Mouse (Mus musculus): ENCODE results near the gene Cldn10. TPM values are rescaled to one million over a fixed set of nuclear protein-coding genes. Genes with fewer than 3 reads are reported as not detected.

Cldn10 gene
- polyA plus RNA-seq, 1 experiment from 2014 or later: 60.4 TPM

DNA sequence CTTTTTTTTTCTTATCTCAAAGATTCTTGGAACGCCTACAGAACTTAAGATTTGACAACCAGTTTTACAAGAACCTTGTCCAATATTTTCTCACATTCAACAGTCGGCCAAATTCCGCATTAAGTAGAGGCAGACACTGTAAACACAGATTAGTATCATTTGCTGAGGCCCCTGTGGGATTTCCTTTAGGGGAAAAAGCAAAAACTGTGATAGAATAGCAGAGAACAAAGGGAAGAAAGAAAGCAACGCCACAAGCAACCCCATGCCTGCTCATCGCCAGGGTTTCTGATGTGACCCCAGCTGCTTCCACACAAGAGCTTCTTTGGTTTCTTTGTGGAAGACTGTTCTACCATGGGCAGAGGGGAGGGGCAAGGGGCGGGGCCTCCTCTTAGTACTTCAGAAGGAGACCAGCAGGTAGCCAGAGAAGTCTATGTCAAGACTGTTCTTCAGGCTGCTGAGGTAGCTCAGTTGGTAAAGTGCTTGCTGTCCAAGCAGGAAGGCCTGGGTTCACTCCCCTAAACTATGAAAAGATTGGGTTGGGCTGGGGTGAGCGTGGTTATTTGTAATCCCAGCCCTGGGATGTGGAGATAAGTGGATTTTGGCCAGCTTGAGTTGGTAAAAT is 39.7 kb downstream of the Cldn10 start:
- Histone ChIP-seq H3K36me3 (ENCODE audit: control insufficient read depth, insufficient read depth, low read length) (no peaks in the 10 kb centered on the region), H3K27me3 (ENCODE audit: control insufficient read depth, insufficient read depth, low read length) (no peaks in the 10 kb centered on the region), H3K4me1 (ENCODE audit: control insufficient read depth, insufficient read depth, low read length) (peaks cover 11% of the 10 kb centered on the region), H3K4me2 (ENCODE audit: low read depth, low read length) (no peak overlapping the region), H3K27ac (ENCODE audit: low read length) (peak overlapping the region; percentile 4; the same call in 1 of the 2 replicates), H3K9ac (ENCODE audit: low read length) (no peak overlapping the region), H3K9me3 (replicated peaks; ENCODE audit: control insufficient read depth, low read length) (no peaks in the 10 kb centered on the region), H3K4me3 (replicated peaks; ENCODE audit: low read length) (no peak overlapping the region)
- ATAC-seq (ENCODE audit: insufficient read depth, low FRiP score): no peak
- WGBS: 31% methylated on average over 7 of the region's 7 CpGs

- no peak overlapping the region for H3K27ac ChIP-seq (ENCODE audit: low read length)
- H3K9ac ChIP-seq (ENCODE audit: low read length): no peak overlapping the region
- no peak overlapping the region for H3K4me3 ChIP-seq (replicated peaks; ENCODE audit: low read length)
- ATAC-seq (ENCODE audit: insufficient read depth, low FRiP score): no peak
- H3K4me1 ChIP-seq (ENCODE audit: control insufficient read depth, insufficient read depth, low read length): peaks cover 11% of the 10 kb centered on the region
- no peak overlapping the region for H3K4me2 ChIP-seq (ENCODE audit: low read depth, low read length)
- no peaks in the 10 kb centered on the region for H3K9me3 ChIP-seq (replicated peaks; ENCODE audit: control insufficient read depth, low read length)
- no peaks in the 10 kb centered on the region for H3K36me3 ChIP-seq (ENCODE audit: control insufficient read depth, insufficient read depth, low read length)
- no peaks in the 10 kb centered on the region for H3K27me3 ChIP-seq (ENCODE audit: control insufficient read depth, insufficient read depth, low read length)
- 89% methylated on average over 11 of the region's 11 CpGs for WGBS
Measured at GRCm38 (mm10) chr14:118829331-118830095, 41.8 kb downstream of the Cldn10 start.

DNA sequence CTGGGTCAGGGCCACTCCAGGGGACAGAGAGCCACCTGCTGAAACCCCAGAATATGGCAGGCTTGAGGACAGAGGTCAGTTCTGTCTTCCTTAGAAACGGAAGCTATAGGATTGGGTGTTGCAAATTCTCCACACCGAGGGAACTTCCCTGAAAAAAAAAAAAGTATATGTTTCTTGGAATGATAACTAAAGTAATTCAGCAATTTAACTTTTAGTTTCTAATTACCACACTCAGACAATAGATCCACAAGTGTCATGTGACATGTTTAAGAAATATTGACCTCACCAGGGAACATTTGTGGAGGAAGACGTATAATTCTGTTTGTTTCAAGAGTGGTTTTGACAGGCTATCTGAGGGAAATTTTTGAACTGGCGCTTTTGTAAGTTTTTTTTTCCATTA is 43.9 kb downstream of the Cldn10 start:
- 52% methylated on average over 4 of the region's 4 CpGs for WGBS
- no peak for ATAC-seq (ENCODE audit: insufficient read depth, low FRiP score)
- H3K4me2 ChIP-seq (ENCODE audit: low read depth, low read length): no peak overlapping the region
- H3K9ac ChIP-seq (ENCODE audit: low read length): no peak overlapping the region
- no peaks in the 10 kb centered on the region for H3K36me3 ChIP-seq (ENCODE audit: control insufficient read depth, insufficient read depth, low read length)
- H3K9me3 ChIP-seq (replicated peaks; ENCODE audit: control insufficient read depth, low read length): no peaks in the 10 kb centered on the region
- no peak overlapping the region for H3K27ac ChIP-seq (ENCODE audit: low read length)
- H3K4me3 ChIP-seq (replicated peaks; ENCODE audit: low read length): no peak overlapping the region
- no peaks in the 10 kb centered on the region for H3K27me3 ChIP-seq (ENCODE audit: control insufficient read depth, insufficient read depth, low read length)
- H3K4me1 ChIP-seq (ENCODE audit: control insufficient read depth, insufficient read depth, low read length): peaks cover 11% of the 10 kb centered on the region

- WGBS: 87% methylated on average over 6 of the region's 6 CpGs
- Histone ChIP-seq H3K9ac (ENCODE audit: low read length) (no peak overlapping the region), H3K36me3 (ENCODE audit: control insufficient read depth, insufficient read depth, low read length) (no peaks in the 10 kb centered on the region), H3K4me3 (replicated peaks; ENCODE audit: low read length) (no peak overlapping the region), H3K27me3 (ENCODE audit: control insufficient read depth, insufficient read depth, low read length) (no peaks in the 10 kb centered on the region), H3K9me3 (replicated peaks; ENCODE audit: control insufficient read depth, low read length) (no peaks in the 10 kb centered on the region), H3K27ac (ENCODE audit: low read length) (no peak overlapping the region), H3K4me2 (ENCODE audit: low read depth, low read length) (no peak overlapping the region), H3K4me1 (ENCODE audit: control insufficient read depth, insufficient read depth, low read length) (peaks cover 5% of the 10 kb centered on the region; the same call in 1 of the 2 replicates)
- ATAC-seq (ENCODE audit: insufficient read depth, low FRiP score): no peak
Measured at GRCm38 (mm10) chr14:118833241-118833640, 45.5 kb downstream of the Cldn10 start.

DNA sequence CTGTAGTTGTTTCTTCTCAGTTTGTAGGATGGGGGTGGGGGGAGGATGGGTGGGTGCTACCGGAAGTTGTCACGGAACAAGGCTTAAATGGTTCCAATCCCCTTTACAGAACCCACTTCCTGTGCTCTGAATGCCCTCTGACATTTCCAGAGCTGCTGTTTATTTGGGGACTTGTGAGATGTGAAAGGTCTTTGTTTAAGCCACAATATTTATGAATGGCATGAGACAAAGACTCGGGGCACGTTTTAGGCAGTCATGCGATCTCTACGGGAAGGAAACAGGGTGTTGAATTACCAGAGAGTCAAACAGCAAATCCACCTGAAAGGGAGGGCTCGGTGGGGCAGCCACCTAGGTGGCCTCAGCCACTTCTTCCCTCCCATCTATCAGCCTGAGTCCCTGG is 46.6 kb downstream of the Cldn10 start:
- H3K4me2 ChIP-seq (ENCODE audit: low read depth, low read length): no peak overlapping the region
- no peaks in the 10 kb centered on the region for H3K27me3 ChIP-seq (ENCODE audit: control insufficient read depth, insufficient read depth, low read length)
- peaks cover 14% of the 10 kb centered on the region for H3K4me1 ChIP-seq (ENCODE audit: control insufficient read depth, insufficient read depth, low read length)
- WGBS: 13% methylated on average over 7 of the region's 7 CpGs
- H3K4me3 ChIP-seq (replicated peaks; ENCODE audit: low read length): no peak overlapping the region
- H3K27ac ChIP-seq (ENCODE audit: low read length): no peak overlapping the region
- H3K9me3 ChIP-seq (replicated peaks; ENCODE audit: control insufficient read depth, low read length): no peaks in the 10 kb centered on the region
- H3K36me3 ChIP-seq (ENCODE audit: control insufficient read depth, insufficient read depth, low read length): no peaks in the 10 kb centered on the region
- H3K9ac ChIP-seq (ENCODE audit: low read length): no peak overlapping the region
- no peak for ATAC-seq (ENCODE audit: insufficient read depth, low FRiP score)

DNA sequence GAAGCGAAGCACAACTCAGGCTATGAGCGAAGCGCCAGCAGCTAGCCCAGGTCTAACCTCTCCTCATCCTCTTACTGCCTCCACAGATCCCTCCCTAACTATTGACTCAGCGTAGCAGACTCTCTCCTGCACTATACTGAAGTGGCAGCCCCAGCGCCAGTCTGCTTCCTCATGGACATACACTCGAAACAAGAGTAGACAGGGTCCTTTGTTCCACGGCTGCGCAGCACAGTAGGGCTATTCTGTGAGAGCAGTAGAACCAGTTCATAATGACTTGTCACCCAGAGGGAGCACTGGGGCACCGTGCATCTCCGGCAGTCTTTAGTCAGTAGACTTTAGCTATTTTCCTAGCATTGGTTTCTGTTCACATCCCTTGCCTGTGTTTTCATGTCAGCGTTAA is 48.4 kb downstream of the Cldn10 start:
- 80% methylated on average over 11 of the region's 11 CpGs for WGBS
- H3K4me1 ChIP-seq (ENCODE audit: control insufficient read depth, insufficient read depth, low read length): peaks cover 15% of the 10 kb centered on the region
- no peaks in the 10 kb centered on the region for H3K36me3 ChIP-seq (ENCODE audit: control insufficient read depth, insufficient read depth, low read length)
- no peaks in the 10 kb centered on the region for H3K9me3 ChIP-seq (replicated peaks; ENCODE audit: control insufficient read depth, low read length)
- H3K9ac ChIP-seq (ENCODE audit: low read length): no peak overlapping the region
- peak; percentile 34; the same call in 1 of the 2 replicates for ATAC-seq (ENCODE audit: insufficient read depth, low FRiP score)
- no peaks in the 10 kb centered on the region for H3K27me3 ChIP-seq (ENCODE audit: control insufficient read depth, insufficient read depth, low read length)
- no peak overlapping the region for H3K4me2 ChIP-seq (ENCODE audit: low read depth, low read length)
- H3K27ac ChIP-seq (ENCODE audit: low read length): no peak overlapping the region
- no peak overlapping the region for H3K4me3 ChIP-seq (replicated peaks; ENCODE audit: low read length)

DNA sequence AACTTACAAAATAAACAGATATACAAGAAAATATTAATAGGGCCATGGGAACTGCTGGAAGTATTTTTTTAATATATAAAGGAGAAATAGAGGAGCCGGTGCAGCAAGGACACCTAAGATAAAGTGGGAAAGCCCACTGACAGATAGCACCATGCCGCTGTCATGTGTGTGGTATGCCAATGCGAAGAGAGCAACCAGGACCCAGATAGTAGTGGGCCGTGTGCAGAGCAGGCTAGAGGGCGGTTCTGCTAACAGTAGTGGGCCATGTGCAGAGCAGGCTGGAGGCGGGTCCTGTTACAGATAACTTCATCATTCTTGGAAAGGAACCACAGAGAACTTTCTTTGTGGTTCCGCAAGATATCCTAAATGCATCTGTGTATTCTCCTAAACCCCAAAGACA is 49.0 kb downstream of the Cldn10 start:
- no peaks in the 10 kb centered on the region for H3K9me3 ChIP-seq (replicated peaks; ENCODE audit: control insufficient read depth, low read length)
- H3K4me2 ChIP-seq (ENCODE audit: low read depth, low read length): no peak overlapping the region
- H3K27ac ChIP-seq (ENCODE audit: low read length): no peak overlapping the region
- no peaks in the 10 kb centered on the region for H3K27me3 ChIP-seq (ENCODE audit: control insufficient read depth, insufficient read depth, low read length)
- WGBS: 77% methylated on average over 7 of the region's 7 CpGs
- no peak for ATAC-seq (ENCODE audit: insufficient read depth, low FRiP score)
- peaks cover 15% of the 10 kb centered on the region for H3K4me1 ChIP-seq (ENCODE audit: control insufficient read depth, insufficient read depth, low read length)
- H3K4me3 ChIP-seq (replicated peaks; ENCODE audit: low read length): no peak overlapping the region
- H3K36me3 ChIP-seq (ENCODE audit: control insufficient read depth, insufficient read depth, low read length): no peaks in the 10 kb centered on the region
- no peak overlapping the region for H3K9ac ChIP-seq (ENCODE audit: low read length)

GRCm38 (mm10) chr14:118838556-118839120 is 50.9 kb downstream of the Cldn10 start:
- Histone ChIP-seq H3K9ac (ENCODE audit: low read length) (no peak overlapping the region), H3K27ac (ENCODE audit: low read length) (peak overlapping the region; percentile 37), H3K4me2 (ENCODE audit: low read depth, low read length) (no peak overlapping the region), H3K27me3 (ENCODE audit: control insufficient read depth, insufficient read depth, low read length) (no peaks in the 10 kb centered on the region), H3K4me1 (ENCODE audit: control insufficient read depth, insufficient read depth, low read length) (peaks cover 15% of the 10 kb centered on the region), H3K9me3 (replicated peaks; ENCODE audit: control insufficient read depth, low read length) (no peaks in the 10 kb centered on the region), H3K36me3 (ENCODE audit: control insufficient read depth, insufficient read depth, low read length) (no peaks in the 10 kb centered on the region), H3K4me3 (replicated peaks; ENCODE audit: low read length) (no peak overlapping the region)
- 54% methylated on average over 8 of the region's 8 CpGs for WGBS
- ATAC-seq (ENCODE audit: insufficient read depth, low FRiP score): no peak

DNA sequence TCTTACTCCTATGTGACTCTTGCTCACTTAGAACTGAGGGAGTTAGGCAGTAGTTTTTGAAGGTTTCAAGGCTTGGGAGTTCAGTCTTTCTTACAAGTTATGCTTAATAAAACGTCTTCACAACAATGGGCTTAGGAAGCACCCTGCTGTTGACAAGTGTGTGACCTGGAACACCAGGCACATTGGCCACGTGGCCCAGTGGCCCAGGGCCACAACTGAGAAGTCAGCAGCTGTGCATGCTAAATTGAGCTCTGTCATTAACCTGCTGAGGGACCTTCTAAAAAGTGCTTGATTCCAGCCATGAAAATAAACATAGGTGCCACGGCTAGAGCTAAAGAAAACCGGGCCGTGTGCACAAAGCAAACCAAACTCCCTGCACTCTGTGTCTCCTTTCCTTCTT is 51.7 kb downstream of the Cldn10 start:
- Histone ChIP-seq H3K9me3 (replicated peaks; ENCODE audit: control insufficient read depth, low read length) (no peaks in the 10 kb centered on the region), H3K4me2 (ENCODE audit: low read depth, low read length) (no peak overlapping the region), H3K9ac (ENCODE audit: low read length) (no peak overlapping the region), H3K27ac (ENCODE audit: low read length) (0 out of 2 replicates have a peak overlapping the region, but pooled peaks have one; percentile 37), H3K27me3 (ENCODE audit: control insufficient read depth, insufficient read depth, low read length) (no peaks in the 10 kb centered on the region), H3K4me1 (ENCODE audit: control insufficient read depth, insufficient read depth, low read length) (peaks cover 15% of the 10 kb centered on the region), H3K4me3 (replicated peaks; ENCODE audit: low read length) (no peak overlapping the region), H3K36me3 (ENCODE audit: control insufficient read depth, insufficient read depth, low read length) (no peaks in the 10 kb centered on the region)
- WGBS: 39% methylated on average over 5 of the region's 5 CpGs
- ATAC-seq (ENCODE audit: insufficient read depth, low FRiP score): peak; percentile 55; the same call in 1 of the 2 replicates
